Mouse (Mus musculus): ENCODE measurements around the gene Pigs. TPM values are rescaled to one million over a fixed set of nuclear protein-coding genes. Genes with fewer than 3 reads are reported as not detected.

Gene Pigs
- total and polyA plus RNA-seq, 3 experiments: 26.3 to 65.4 (median 53.1) TPM

GRCm38 (mm10) chr11:78313662-78314061 lies 14.6 kb upstream of the Pigs start:
- DNase-seq (ENCODE audit: extremely low read depth): no peak
- H3K27me3 ChIP-seq (replicated peaks): no peaks in the 10 kb centered on the region
- H3K4me1 ChIP-seq (ENCODE audit: control insufficient read depth in 1 of 2, insufficient read depth in 2 of 2): peaks cover 2 to 16% of the 10 kb centered on the region in 2 experiments; a peak in 2 of 4 replicates
- no peaks in the 10 kb centered on the region for H3K79me2 ChIP-seq (replicated peaks; ENCODE audit: control insufficient read depth, extremely low read depth, insufficient read depth, poor library complexity, severe bottlenecking)
- no peaks in the 10 kb centered on the region for H3K9me3 ChIP-seq (replicated peaks; ENCODE audit: low read length)
- dilution Hi-C loops (cut with MboI; ENCODE audit: extremely low pct_ligation_motif_present, extremely low pct_unique_long_range_greater_than_20kb, low sequenced_read_pairs): no loop called here
- H3K36me3 ChIP-seq (replicated peaks in 1 of 2; ENCODE audit: control insufficient read depth in 1 of 2, insufficient read depth in 1 of 2, low read length in 1 of 2): peaks cover 69 to 90% of the 10 kb centered on the region in 2 experiments
- in situ Hi-C loops (cut with MboI; ENCODE audit: low pct_ligation_motif_present, low pct_unique_long_range_greater_than_20kb, low sequenced_read_pairs): no loop called here
- H3K27ac ChIP-seq (ENCODE audit: insufficient read depth, low read depth): no peak overlapping the region
- H3K4me2 ChIP-seq (ENCODE audit: insufficient read depth, low read depth, poor library complexity, severe bottlenecking): no peak overlapping the region
- no peak for TF ChIP-seq HCFC1 (IDR thresholded peaks at IDR 0.05; ENCODE audit: low read depth, low read length)
- no peak for TF ChIP-seq BHLHE40 (IDR thresholded peaks at IDR 0.05; ENCODE audit: low read depth, low read length)
- TF ChIP-seq SMC3 (IDR thresholded peaks at IDR 0.05; ENCODE audit: low read depth, low read length): no peak
- TF ChIP-seq ZNF384 (IDR thresholded peaks at IDR 0.05; ENCODE audit: low read depth, low read length): no peak
- no peak for TF ChIP-seq MEF2A (IDR thresholded peaks at IDR 0.05; ENCODE audit: borderline replicate concordance, low read depth, low read length)
- no peak for TF ChIP-seq EP300 (IDR thresholded peaks at IDR 0.05; ENCODE audit: low read length)
- no peak for TF ChIP-seq MXI1 (IDR thresholded peaks at IDR 0.05; ENCODE audit: low read depth, low read length)
- no peak for TF ChIP-seq E2F4 (IDR thresholded peaks at IDR 0.05; ENCODE audit: insufficient replicate concordance, low read depth, low read length)
- no peak for TF ChIP-seq ZKSCAN1 (IDR thresholded peaks at IDR 0.05; ENCODE audit: borderline replicate concordance, low read depth, low read length)
- TF ChIP-seq CHD1 (IDR thresholded peaks at IDR 0.05; ENCODE audit: low read depth, low read length): no peak
- TF ChIP-seq MAX (IDR thresholded peaks at IDR 0.05; ENCODE audit: low read length): no peak
- TF ChIP-seq CHD2 (IDR thresholded peaks at IDR 0.05; ENCODE audit: low read length): no peak
- TF ChIP-seq NRF1 (IDR thresholded peaks at IDR 0.05; ENCODE audit: low read depth, low read length): no peak
- no peak for TF ChIP-seq IRF4 (IDR thresholded peaks at IDR 0.05; ENCODE audit: low read depth, low read length)
- TF ChIP-seq UBTF (IDR thresholded peaks at IDR 0.05; ENCODE audit: low read depth, low read length): no peak
- no peak for TF ChIP-seq TBP (conservative IDR thresholded peaks at IDR 0.05; ENCODE audit: low read depth, low read length)
- no peak overlapping the region for H3K9ac ChIP-seq (ENCODE audit: insufficient read depth, low read depth)
- H3K4me3 ChIP-seq (replicated peaks in 1 of 3; ENCODE audit: low read depth in 2 of 3, low read length in 2 of 3, poor library complexity in 1 of 3): no peak overlapping the region

GRCm38 (mm10) chr11:78318411-78318810 lies 9.8 kb upstream of the Pigs start:
- H3K79me2 ChIP-seq (replicated peaks; ENCODE audit: control insufficient read depth, extremely low read depth, insufficient read depth, poor library complexity, severe bottlenecking): no peaks in the 10 kb centered on the region
- H3K27me3 ChIP-seq (replicated peaks): no peaks in the 10 kb centered on the region
- DNase-seq (ENCODE audit: extremely low read depth): no peak
- dilution Hi-C loops (cut with MboI; ENCODE audit: extremely low pct_ligation_motif_present, extremely low pct_unique_long_range_greater_than_20kb, low sequenced_read_pairs): no loop called here
- H3K36me3 ChIP-seq (replicated peaks in 1 of 2; ENCODE audit: control insufficient read depth in 1 of 2, insufficient read depth in 1 of 2, low read length in 1 of 2): peaks cover 76 to 90% of the 10 kb centered on the region in 2 experiments
- H3K9ac ChIP-seq (ENCODE audit: insufficient read depth, low read depth): no peak overlapping the region
- no peak overlapping the region for H3K4me2 ChIP-seq (ENCODE audit: insufficient read depth, low read depth, poor library complexity, severe bottlenecking)
- H3K4me1 ChIP-seq (ENCODE audit: control insufficient read depth in 1 of 2, insufficient read depth in 2 of 2): peaks cover 5 to 15% of the 10 kb centered on the region in 2 experiments
- H3K9me3 ChIP-seq (replicated peaks; ENCODE audit: low read length): no peaks in the 10 kb centered on the region
- H3K27ac ChIP-seq (ENCODE audit: insufficient read depth, low read depth): no peak overlapping the region
- TF ChIP-seq UBTF (IDR thresholded peaks at IDR 0.05; ENCODE audit: low read depth, low read length) (no peak), NELFE (IDR thresholded peaks at IDR 0.05; ENCODE audit: low read depth, low read length) (no peak), PAX5 (IDR thresholded peaks at IDR 0.05; ENCODE audit: low read length) (no peak), EP300 (IDR thresholded peaks at IDR 0.05; ENCODE audit: low read length) (no peak), TCF12 (IDR thresholded peaks at IDR 0.05; ENCODE audit: low read depth, low read length) (no peak), NRF1 (IDR thresholded peaks at IDR 0.05; ENCODE audit: low read depth, low read length) (no peak), ZC3H11A (IDR thresholded peaks at IDR 0.05; ENCODE audit: low read depth, low read length) (no peak), USF2 (conservative IDR thresholded peaks at IDR 0.05; ENCODE audit: low read depth, low read length) (no peak), ZNF384 (IDR thresholded peaks at IDR 0.05; ENCODE audit: low read depth, low read length) (no peak), ZKSCAN1 (IDR thresholded peaks at IDR 0.05; ENCODE audit: borderline replicate concordance, low read depth, low read length) (no peak), KAT2A (IDR thresholded peaks at IDR 0.05; ENCODE audit: insufficient replicate concordance, low read length) (no peak), POLR2A (IDR thresholded peaks at IDR 0.05; ENCODE audit: low read depth, low read length) (no peak), MEF2A (IDR thresholded peaks at IDR 0.05; ENCODE audit: borderline replicate concordance, low read depth, low read length) (no peak), RAD21 (IDR thresholded peaks at IDR 0.05; ENCODE audit: low read depth, low read length) (no peak)
- no peak overlapping the region for H3K4me3 ChIP-seq (replicated peaks in 1 of 3; ENCODE audit: low read depth in 2 of 3, low read length in 2 of 3, poor library complexity in 1 of 3)
- in situ Hi-C loops (cut with MboI; ENCODE audit: low pct_ligation_motif_present, low pct_unique_long_range_greater_than_20kb, low sequenced_read_pairs): loop anchor here (5.0 kb wide), 1 partner anchor 36 kb away; no protein-coding TSS in a partner anchor

Measured in CH12.LX (cell line).